Mouse (Mus musculus): ENCODE results near the gene Dazap1. TPM values are rescaled to one million over a fixed set of nuclear protein-coding genes. Genes with fewer than 3 reads are reported as not detected.

The Dazap1 gene
- total and polyA plus RNA-seq, 3 experiments: 159 to 236 TPM; not detected in 1

- TF ChIP-seq EP300 (IDR thresholded peaks at IDR 0.05; ENCODE audit: low read depth in 1 of 2, low read length in 2 of 2) (no peak), NELFE (IDR thresholded peaks at IDR 0.05; ENCODE audit: low read depth, low read length) (peak; percentile 87), ETS1 (IDR thresholded peaks at IDR 0.05; ENCODE audit: low read depth, low read length) (peak; percentile 67), MYC (IDR thresholded peaks at IDR 0.05; ENCODE audit: low read depth, low read length) (peak; percentile 96), GATA1 (IDR thresholded peaks at IDR 0.05; ENCODE audit: low read depth, low read length) (peak; percentile 71), CHD2 (IDR thresholded peaks at IDR 0.05; ENCODE audit: low read length) (no peak), MXI1 (IDR thresholded peaks at IDR 0.05; ENCODE audit: low read depth, low read length) (peak; percentile 96), CHD1 (IDR thresholded peaks at IDR 0.05; ENCODE audit: low read depth, low read length) (no peak), JUND (IDR thresholded peaks at IDR 0.05; ENCODE audit: low read depth, low read length) (no peak), ZKSCAN1 (IDR thresholded peaks at IDR 0.05; ENCODE audit: low read depth, low read length) (no peak), MAZ (IDR thresholded peaks at IDR 0.05; ENCODE audit: low read depth, low read length) (no peak), USF2 (IDR thresholded peaks at IDR 0.05; ENCODE audit: borderline replicate concordance in 1 of 2, insufficient read depth in 1 of 2, low read depth in 1 of 2, low read length in 2 of 2) (no peak)
These were observed 291 bp downstream of the Dazap1 start (continued) for GRCm38 (mm10) chr10:80261585-80261968.

DNA sequence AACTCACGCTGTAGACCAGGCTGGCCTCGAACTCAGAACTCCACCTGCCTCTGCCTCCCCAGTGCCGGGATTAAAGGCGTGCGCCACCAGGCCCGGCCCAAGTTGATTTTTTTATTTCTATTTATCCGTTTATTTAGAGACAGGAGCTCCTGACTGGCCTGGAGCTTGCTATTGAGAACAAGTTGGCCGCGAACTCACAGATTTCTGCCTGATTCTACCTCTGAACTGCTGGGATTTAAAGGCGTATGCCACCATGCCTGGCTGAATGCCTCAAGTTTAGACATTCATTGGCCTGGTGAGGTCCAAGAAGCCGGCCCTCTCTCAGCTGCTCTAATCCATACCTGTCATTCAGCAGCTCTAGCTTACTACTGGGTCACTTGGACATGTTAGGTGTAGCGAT lies 883 bp downstream of the Dazap1 start:
- H3K9me3 ChIP-seq (replicated peaks; ENCODE audit: insufficient read depth, low read length): no peaks in the 10 kb centered on the region
- peak; percentile 55 for DNase-seq (ENCODE audit: low read depth, low spot score)
- peak overlapping the region; percentile 78 for H3K9ac ChIP-seq (ENCODE audit: control insufficient read depth, low read depth, low read length, poor library complexity, severe bottlenecking)
- no peaks in the 10 kb centered on the region for H3K27me3 ChIP-seq (ENCODE audit: control insufficient read depth in 1 of 2, insufficient read depth in 2 of 2, low read length in 2 of 2)
- H3K4me3 ChIP-seq (ENCODE audit: control insufficient read depth in 1 of 2, insufficient read depth in 1 of 2, low read depth in 2 of 2, low read length in 2 of 2): peak overlapping the region; percentile 62 to 79
- TF ChIP-seq MYB (IDR thresholded peaks at IDR 0.05; ENCODE audit: low read depth, low read length) (no peak), MAFK (IDR thresholded peaks at IDR 0.05; ENCODE audit: borderline replicate concordance, low read depth, low read length) (no peak), NRF1 (IDR thresholded peaks at IDR 0.05; ENCODE audit: insufficient read depth, low read depth, low read length, poor library complexity, severe bottlenecking) (no peak), ZNF384 (IDR thresholded peaks at IDR 0.05; ENCODE audit: low read depth, low read length) (no peak), RCOR1 (IDR thresholded peaks at IDR 0.05; ENCODE audit: low read depth, low read length) (no peak), CTCF (IDR thresholded peaks at IDR 0.05 in 2 of 3, conservative IDR thresholded peaks at IDR 0.05 in 1 of 3; ENCODE audit: control insufficient read depth in 1 of 3, insufficient read depth in 1 of 3, low read depth in 2 of 3, low read length in 3 of 3, poor library complexity in 1 of 3, severe bottlenecking in 1 of 3) (no peak), MEF2A (IDR thresholded peaks at IDR 0.05; ENCODE audit: extremely low read depth, insufficient replicate concordance, low read depth, low read length, poor library complexity, severe bottlenecking) (no peak), KAT2A (conservative IDR thresholded peaks at IDR 0.05; ENCODE audit: low read depth, low read length) (no peak), SIN3A (IDR thresholded peaks at IDR 0.05; ENCODE audit: low read length) (no peak), HCFC1 (IDR thresholded peaks at IDR 0.05; ENCODE audit: low read depth, low read length) (no peak; the same call in 1 of the 2 replicates), ETS1 (IDR thresholded peaks at IDR 0.05; ENCODE audit: low read depth, low read length) (no peak), ZMIZ1 (IDR thresholded peaks at IDR 0.05; ENCODE audit: low read depth, low read length) (no peak), ELF1 (IDR thresholded peaks at IDR 0.05; ENCODE audit: low read depth, low read length) (no peak), USF1 (IDR thresholded peaks at IDR 0.05; ENCODE audit: low read depth, low read length) (no peak), UBTF (IDR thresholded peaks at IDR 0.05; ENCODE audit: borderline replicate concordance, insufficient read depth, low read depth, low read length) (no peak), USF2 (IDR thresholded peaks at IDR 0.05; ENCODE audit: borderline replicate concordance in 1 of 2, insufficient read depth in 1 of 2, low read depth in 1 of 2, low read length in 2 of 2) (no peak)
- peaks cover 4 to 26% of the 10 kb centered on the region in 2 experiments; a peak in 3 of 4 replicates for H3K4me1 ChIP-seq (ENCODE audit: control insufficient read depth in 1 of 2, insufficient read depth in 2 of 2, low read length in 2 of 2)
- peaks cover 22% of the 10 kb centered on the region for H3K79me2 ChIP-seq (ENCODE audit: control insufficient read depth, insufficient read depth, low read length, poor library complexity)
- H3K36me3 ChIP-seq (ENCODE audit: control insufficient read depth in 1 of 2, insufficient read depth in 2 of 2, low read length in 2 of 2): peaks cover 0 to 17% of the 10 kb centered on the region in 2 experiments; a peak in 2 of 4 replicates
- peak overlapping the region; percentile 89 for H3K27ac ChIP-seq (ENCODE audit: control insufficient read depth, low read depth, low read length)

Measured in MEL (cell line).